Mouse (Mus musculus): ENCODE measurements around the gene Jmy. TPM values are rescaled to one million over a fixed set of nuclear protein-coding genes. Genes with fewer than 3 reads are reported as not detected.
"Not testable (repeated sequence)": the region's sequence is repeated elsewhere in the genome, so short reads cannot be mapped to it uniquely, and the experiment has no call there.

Gene Jmy
- 10 to 100 TPM; 34.4 to 39.6 (median 37.0) TPM for total RNA-seq (2022)

DNA sequence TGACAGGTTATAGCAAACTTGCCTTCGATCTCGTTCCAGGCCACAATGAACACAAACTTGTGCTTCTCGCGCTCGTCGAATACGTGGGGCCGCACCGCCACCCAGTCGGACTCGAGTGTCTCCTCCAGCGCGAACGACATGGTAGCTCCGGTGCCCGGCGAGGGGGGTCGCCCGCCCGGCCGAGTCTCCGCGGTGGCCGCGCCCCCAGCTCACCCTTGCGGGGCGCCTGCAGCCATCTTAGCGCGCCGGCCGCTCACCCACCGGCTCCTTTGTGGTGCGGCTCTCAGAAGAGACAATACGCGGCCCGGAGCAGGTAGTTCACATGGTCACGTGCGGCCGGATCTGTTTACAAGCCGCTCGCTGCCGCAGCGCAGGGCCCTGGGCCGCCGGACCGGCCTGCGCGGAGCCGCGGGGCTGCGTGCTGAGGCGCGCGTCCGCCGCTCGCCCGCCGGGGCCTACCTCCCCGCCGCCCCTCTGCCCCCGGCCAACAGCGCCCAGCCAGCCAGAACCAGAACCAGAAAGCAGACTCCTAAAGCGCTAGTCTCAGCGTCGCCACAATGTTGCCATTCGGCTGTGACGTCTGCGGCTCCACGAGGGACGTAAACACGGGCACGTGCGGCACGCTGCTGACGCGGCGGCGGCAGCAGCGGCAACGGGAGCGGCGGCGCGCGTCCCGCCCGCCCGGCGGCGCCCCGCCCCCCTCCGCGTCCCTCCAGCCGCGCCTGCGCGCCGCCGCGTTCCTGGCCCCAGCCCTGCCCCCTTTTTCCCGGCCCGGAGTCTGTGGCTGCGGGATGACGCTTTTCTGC lies at the start of gene Jmy:
TSS of gene Jmy (minus strand) at position 642 of the 806 bp plus-strand sequence.
- peak; percentile 67 to 77 for DNase-seq (ENCODE audit: low spot score in 2 of 2)

DNA sequence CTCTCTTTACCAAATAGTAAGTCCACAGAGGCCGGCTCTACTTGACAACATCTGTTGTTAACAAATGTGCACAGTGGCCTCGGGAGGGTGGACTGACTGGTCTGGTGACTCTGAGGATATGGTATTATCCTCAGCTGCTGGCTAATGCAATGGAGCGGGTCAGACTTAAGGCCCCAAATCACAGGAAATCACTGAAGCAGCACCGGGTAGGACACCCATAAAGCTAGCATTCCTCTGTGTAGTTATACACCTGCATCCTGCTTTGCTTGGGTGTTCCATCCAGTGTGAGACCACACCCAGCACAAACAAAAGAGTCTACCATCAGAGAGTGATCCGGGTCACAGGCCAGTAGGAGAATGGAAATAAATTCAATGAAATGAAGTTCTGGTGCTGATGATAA lies 48.0 kb upstream of the Jmy start:
- DNase-seq (ENCODE audit: low spot score in 2 of 2) = no peak

DNA sequence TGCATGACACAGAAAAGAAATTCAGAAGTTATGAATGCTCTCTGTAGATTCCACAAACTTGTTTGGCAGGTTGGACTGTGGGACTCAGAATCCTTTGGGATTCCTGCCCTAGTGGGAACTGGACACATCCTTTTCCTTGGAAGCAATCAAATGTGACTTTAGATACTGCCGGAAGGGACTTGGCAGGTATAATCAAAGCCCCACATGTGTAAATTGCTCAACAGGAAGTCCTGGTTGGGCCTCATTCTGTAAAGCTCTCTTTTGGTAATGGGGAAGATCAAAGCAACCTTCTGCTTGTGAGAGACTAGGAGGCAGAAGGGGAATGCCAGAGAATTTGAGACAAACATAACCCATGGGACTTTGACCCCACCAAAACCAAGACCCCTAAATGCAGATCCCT lies 46.4 kb upstream of the Jmy start:
- no peak for DNase-seq (ENCODE audit: low spot score in 2 of 2)

DNA sequence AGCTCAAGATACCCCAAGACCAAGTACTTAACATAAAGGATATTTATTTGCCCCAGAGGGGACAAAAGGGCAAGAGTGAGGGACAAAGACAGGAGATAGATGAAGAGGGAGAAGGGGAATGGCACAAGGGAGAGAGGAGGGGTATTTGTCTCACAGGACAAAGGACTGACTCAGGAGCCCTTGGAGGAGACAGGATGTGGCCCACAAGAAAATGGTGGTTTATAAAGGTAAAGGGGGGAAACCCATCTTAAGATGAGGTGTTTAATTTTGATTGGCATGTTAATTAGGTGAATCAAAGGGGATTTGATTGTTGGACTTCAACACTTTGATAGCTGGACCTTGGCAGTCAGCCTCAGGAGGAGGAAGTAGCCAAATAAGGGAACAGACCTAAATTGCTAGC lies 44.7 kb upstream of the Jmy start:
- no peak for DNase-seq (ENCODE audit: low spot score in 2 of 2)

- DNase-seq (ENCODE audit: low spot score in 2 of 2) = no peak
These were observed 39.7 kb upstream of the Jmy start for GRCm38 (mm10) chr13:93539311-93539710.

DNA sequence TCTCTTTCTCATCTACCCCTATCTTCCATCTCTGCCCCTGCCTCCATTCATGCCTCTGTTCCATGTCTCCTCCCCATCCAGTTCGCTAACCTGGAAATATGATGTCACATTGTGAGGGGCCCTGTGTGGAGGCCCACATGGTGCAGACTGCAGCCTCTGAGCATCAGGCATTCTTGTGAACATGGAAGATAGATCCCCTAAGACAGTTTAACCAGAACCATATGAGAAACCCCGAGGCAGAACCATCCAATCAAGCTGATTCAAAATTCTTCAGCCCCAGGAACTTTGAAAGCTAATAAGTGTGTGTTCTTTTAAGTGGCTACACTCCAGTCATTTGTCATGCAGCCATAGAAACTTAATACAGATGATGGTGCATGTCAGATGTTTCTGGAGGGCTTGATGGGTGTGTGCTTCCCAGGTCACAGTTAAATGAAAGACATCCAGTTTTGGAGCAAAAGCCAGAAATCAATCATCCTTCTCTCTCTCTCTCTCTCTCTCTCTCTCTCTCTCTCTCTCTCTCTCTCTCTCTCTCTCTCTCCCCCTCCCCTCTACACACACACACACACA lies 19.2 kb upstream of the Jmy start:
- DNase-seq (ENCODE audit: low spot score in 2 of 2) = no peak

DNA sequence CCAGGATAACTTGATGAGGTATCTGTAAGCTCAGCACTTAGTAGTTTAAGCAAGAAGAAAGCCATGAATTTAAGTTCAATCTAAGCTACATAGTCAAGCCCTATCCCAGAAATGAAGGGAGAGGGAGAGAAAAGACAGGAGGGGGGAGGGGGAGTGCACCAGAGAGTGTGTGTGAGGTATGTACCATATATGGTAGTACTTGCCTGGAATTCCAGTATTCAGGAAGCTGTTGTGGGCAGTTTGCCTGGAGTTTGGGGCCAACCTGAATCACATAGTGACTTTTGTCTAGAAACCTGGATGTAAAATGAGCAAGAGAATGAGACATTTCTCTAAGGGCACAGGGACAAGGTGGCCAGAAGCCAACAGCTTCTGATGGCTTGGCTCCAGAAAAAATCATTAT lies 17.6 kb upstream of the Jmy start:
- no peak for DNase-seq (ENCODE audit: low spot score in 2 of 2)

DNA sequence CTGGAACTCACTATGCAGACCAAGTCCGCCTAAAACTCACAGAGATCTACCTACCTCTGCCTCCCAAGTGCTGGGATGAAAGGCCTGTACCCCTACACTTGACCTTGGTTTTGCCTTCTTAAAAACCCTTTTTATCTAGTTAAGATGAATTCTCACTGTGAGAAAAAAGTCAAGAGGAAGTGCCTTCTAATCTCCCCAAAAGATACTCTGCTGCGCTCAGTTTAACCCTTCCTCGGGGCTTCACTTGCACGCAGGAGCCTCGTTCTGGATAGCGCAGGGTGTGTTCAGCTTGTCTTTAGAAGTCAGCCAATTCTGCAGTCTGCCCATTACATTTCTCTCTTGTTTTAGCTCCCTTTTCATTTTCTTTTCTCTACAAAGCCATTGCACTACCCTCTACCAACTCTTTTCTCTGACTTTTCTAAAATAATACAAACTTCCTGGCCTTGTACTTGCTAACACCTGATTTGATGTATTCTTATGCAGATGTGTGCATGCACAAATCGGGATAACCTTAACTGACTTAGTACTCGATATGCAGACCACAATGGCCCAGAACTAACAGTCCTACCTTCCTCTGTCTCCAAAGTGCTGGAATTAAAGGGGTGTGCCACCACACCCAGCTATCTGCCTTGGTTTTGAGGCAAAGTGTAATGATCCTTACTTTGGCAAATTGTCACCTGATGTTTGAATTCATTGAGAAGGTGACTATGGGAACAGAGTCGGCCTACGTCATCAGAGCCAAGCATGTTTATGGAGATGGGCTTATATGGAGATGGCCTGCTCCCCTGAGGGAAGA lies 14.6 kb upstream of the Jmy start:
- DNase-seq (ENCODE audit: low spot score in 2 of 2) = no peak

DNA sequence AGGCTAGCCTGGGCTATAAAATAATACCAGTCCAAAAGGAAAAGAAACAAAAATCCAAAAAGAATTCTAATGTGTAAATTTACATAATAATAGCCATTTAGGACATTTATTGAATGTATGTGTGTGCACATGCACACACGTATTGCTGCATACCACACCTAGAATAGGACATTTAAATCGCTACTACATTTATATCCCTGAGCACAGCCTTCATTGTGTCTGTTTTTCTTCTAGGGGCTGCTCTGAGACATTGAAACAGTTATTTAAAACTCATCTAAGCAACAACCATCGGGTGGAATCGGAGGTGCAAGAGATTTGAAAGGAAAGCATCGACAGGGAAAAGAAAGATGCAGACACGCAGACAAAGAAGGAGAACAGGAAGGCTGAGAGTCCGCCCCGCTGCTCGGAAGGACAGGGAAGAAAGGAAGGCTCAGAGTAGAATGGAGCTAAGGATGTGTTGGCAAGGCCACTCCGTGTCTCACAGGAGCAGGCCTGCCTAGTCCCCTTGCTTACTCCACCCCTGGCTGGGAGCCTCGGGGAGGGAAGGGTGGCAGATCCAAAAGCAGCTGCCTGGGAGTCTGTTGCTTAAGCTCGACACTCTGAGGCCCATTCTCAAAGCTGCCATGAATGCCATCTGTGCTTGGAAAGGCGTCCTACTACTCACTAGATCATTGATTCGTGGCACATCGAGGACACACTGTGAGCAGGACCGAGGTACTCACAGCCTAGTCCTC lies 11.0 kb upstream of the Jmy start:
- DNase-seq (ENCODE audit: low spot score in 2 of 2) = peak; percentile 39 to 42

GRCm38 (mm10) chr13:93506920-93507319 lies 7.3 kb upstream of the Jmy start:
- not testable (repeated sequence) for DNase-seq (ENCODE audit: low spot score in 2 of 2)

GRCm38 (mm10) chr13:93501724-93502123 lies 2.1 kb upstream of the Jmy start:
- DNase-seq (ENCODE audit: low spot score in 2 of 2) = no peak

DNA sequence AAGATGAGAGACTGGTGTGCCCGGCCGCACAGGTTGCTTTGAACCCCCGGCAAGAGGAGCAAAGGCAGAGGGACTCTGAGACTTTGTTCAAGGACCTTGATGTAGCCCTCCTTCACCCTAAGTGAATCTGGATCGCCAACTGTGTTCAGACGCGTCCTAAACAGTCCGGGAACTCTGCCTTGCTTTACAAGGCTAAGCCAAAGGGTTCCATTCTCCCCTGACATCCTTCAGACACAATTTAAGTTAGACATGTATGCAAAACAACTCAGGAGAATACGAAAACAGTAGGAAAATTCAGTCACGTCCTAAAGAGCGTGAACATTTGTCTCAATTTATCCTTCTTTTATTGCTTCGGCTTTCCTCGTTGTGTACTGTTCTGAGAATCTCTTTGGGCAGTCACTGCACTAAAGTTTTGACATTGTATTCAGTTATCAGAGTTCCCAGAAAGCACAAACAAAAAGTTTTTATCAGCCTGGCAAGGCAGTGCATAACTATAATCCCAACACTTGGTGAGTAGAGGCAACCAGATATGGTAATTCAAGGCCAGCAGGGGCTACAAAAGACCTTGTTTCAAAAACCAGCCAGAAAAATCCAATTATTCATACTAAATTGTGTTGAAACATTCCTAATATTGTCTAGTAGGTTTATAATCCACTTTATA lies 495 bp upstream of the Jmy start:
- peak in 1 of 2 experiments; percentile 60 for DNase-seq (ENCODE audit: low spot score in 2 of 2)

GRCm38 (mm10) chr13:93498211-93499166 lies 1.1 kb downstream of the Jmy start:
- DNase-seq (ENCODE audit: low spot score in 2 of 2) = peak in 1 of 2 experiments; percentile 10

DNA sequence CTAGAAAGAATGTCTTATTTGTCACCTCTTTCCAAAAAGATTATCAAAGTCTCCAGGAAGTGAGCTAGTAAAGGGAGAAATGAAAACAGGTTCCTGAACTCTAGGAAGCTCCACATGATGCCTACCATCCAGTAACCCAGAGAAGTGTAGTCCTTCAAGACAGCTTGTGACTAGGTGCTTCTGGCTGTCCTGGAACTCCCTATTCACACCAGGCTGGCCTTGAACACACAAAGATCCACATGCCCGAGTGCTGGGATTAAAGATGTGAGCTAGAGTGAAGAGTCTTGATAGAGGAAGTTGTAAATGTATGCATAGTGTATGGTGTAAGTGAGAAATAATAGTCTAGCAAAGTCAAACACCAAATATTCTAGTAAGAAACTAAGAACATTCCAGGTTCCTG lies 2.6 kb downstream of the Jmy start:
- DNase-seq (ENCODE audit: low spot score in 2 of 2) = no peak

- DNase-seq (ENCODE audit: low spot score in 2 of 2) = peak in 1 of 2 experiments; percentile 14
These were observed 11.1 kb downstream of the Jmy start for GRCm38 (mm10) chr13:93488510-93488909.

GRCm38 (mm10) chr13:93487734-93488133 lies 11.9 kb downstream of the Jmy start:
- DNase-seq (ENCODE audit: low spot score in 2 of 2) = no peak

- no peak for DNase-seq (ENCODE audit: low spot score in 2 of 2)
These were observed 15.3 kb downstream of the Jmy start for GRCm38 (mm10) chr13:93484276-93484675.

DNA sequence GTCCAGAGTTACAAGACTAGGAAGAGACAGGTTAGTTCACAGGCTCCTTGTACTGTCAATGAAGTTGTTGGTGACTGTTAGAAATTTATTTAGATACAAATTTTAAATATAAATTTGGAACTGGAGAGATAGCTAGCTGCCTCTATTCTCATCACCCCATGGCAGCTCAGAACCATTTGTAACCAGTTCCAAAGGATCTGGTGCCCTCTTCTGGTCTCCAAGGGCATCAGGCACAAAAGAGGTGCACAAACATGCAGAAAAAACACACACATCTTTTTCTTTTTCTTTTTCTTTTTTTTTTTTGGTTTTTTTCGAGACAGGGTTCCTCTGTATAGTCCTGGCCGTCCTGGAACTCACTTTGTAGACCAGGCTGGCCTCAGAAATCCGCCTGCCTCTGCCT lies 18.5 kb downstream of the Jmy start:
- no peak for DNase-seq (ENCODE audit: low spot score in 2 of 2)

GRCm38 (mm10) chr13:93478344-93478743 lies 21.3 kb downstream of the Jmy start:
- DNase-seq (ENCODE audit: low spot score in 2 of 2) = no peak

DNA sequence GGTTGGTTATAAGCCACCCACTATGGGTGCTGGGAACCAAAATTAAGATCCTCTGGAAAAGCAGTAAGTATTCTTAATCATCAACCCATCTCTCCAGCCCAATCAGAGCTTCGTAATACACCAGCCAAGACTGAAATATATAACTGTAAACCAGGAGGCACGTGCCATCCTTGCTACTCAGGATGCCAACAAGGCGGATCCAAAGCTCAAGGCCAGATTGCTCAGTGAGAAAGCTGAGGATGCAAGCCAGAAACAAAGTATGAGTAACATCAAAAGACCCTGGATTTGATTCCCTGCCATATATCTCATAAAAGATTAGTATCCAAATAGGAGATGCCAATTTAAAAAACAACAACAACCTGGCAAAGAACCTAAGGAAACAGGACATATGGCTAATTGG lies 31.3 kb downstream of the Jmy start:
- no peak for DNase-seq (ENCODE audit: low spot score in 2 of 2)

Data from layer of hippocampus, adult 8-10 months (tissue).